Mouse (Mus musculus) heart, postnatal 25 days (tissue): ENCODE results near the gene Olfr930. TPM values are rescaled to one million over a fixed set of nuclear protein-coding genes. Genes with fewer than 3 reads are reported as not detected.

Experiments used
- DNase-seq: peaks from one replicate; pipeline ENCODE4 v3.0.0; 2022; ENCODE audit warnings: low spot score
- intact Hi-C: fragments of 180-260 bp; cut with DNase I; formaldehyde crosslinking; loops from one replicate; pipeline ENCODE4 v1.15.1; 2025
- total RNA-seq, 2 experiments: library from RNA; stranded (reverse); gene quantifications; 2 replicates each; pipeline ENCODE4 v1.2.3; 2021

Olfr930 gene
- total RNA-seq, result not detected

DNA sequence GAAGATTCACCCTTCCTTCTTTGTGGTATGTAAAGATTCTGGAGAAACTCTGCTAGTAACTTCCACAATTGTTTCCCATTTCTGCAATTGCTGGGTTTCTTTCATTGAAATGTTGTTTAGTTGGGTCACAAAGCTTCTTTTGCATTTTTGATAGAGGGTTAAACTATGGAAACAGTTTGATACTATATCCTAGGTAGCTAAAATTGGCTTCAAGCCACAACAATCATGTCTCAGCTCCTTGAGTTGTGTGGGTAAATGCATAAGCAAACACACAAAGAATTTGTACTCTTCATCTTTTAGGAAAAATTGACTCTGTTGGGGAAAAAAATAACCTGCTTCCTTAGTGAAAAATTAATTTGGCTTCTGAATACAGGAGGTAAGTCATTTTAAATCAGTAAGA, at the start of gene Olfr930:
Gene Olfr930 (plus strand): TSS at position 301 of the 400 bp plus-strand sequence.
- no peak for DNase-seq
- intact Hi-C loops, result no loop called here

DNA sequence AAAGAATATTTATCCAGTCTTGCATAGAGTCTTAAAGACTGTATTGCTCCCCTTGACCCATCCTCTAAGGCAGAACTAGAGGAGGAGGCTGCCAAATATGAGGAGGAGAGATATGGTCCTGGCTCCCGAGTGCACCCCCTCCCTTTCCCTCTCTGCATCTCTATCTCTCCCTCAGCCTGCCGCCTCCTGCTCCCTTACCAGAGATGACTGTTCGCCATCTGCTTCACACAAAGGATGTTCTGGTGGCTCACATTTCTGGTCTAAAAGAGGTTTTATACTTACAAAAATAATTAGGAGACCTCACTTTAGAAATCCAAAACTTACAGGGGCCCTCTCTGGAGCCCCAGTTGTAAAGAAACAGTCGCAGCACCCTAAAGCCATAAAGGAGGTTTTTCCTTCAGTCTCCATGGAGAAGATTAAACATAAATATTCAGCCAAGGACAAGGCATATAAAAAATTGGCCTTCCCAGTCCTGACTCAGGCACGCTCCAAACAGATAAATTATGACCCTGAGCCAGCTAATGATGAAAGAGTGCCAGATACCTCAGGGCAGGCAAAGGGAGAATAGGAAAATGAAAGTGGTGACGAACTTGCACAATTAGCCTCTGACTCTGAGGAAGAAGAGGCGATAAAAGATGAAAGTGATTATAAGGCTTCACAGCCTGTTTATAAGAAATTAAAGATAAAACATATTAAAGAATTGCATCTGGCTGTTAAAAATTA, 24.0 kb downstream of the Olfr930 start:
- intact Hi-C loops, result no loop called here
- no peak for DNase-seq

DNA sequence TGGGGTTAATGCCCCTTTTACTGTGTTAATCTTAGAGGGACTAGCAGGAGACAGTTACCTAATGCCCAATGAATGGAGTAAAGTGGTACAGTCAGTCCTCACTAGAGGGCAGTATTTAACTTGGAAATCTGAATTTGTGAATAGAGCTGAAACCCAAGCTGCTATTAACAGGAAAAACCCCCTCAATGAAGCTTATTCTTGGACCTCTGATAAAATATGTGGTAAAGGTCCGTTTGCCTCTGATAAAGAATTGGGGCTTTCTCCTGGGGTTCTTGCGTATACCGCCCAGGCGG, 24.5 kb downstream of the Olfr930 start:
- intact Hi-C loops, result no loop called here

GRCm38 (mm10) chr9:38972013-38972412, 42.4 kb downstream of the Olfr930 start, which contains the start of gene Olfr933:
TSS of gene Olfr933 (plus strand) at chr9:38972313.
- intact Hi-C loops, result no loop called here
- no peak for DNase-seq

More for the DNA sequence above, 24.5 kb downstream of the Olfr930 start:
- no peak for DNase-seq

Other genes with a start within 250 kb of the Olfr930 start
- not detected for gene Olfr919, start 226.1 kb upstream of the Olfr930 start, total RNA-seq
- 10 to 100 TPM; 28.7 to 33.5 TPM for gene Vwa5a, start 211.5 kb upstream of the Olfr930 start, total RNA-seq
- gene Olfr920, start 177.5 kb upstream of the Olfr930 start, total RNA-seq, result under 1 TPM; 0.06 to 0.08 TPM
- gene Olfr921, start 156.7 kb upstream of the Olfr930 start, total RNA-seq, result not detected
- not detected for gene Olfr922, start 115.2 kb upstream of the Olfr930 start, total RNA-seq
- gene Olfr923, start 103.3 kb upstream of the Olfr930 start, total RNA-seq, result not detected
- gene Olfr924, start 85.4 kb upstream of the Olfr930 start, total RNA-seq, result not detected
- not detected for gene Olfr26, start 74.7 kb upstream of the Olfr930 start, total RNA-seq
- gene Olfr926, start 52.7 kb upstream of the Olfr930 start, total RNA-seq, result not detected
- gene Olfr933, start 42.5 kb downstream of the Olfr930 start, total RNA-seq, result not detected
- gene Olfr934, start 58.5 kb downstream of the Olfr930 start, total RNA-seq, result not detected
- not detected for gene Olfr935, start 69.9 kb downstream of the Olfr930 start, total RNA-seq
- gene Olfr146, start 93.6 kb downstream of the Olfr930 start, total RNA-seq, result not detected
- not detected for gene Olfr937, start 135.1 kb downstream of the Olfr930 start, total RNA-seq
- gene Olfr938, start 149.1 kb downstream of the Olfr930 start, total RNA-seq, result not detected
- not detected for gene Olfr27, start 198.3 kb downstream of the Olfr930 start, total RNA-seq
- not detected for gene Olfr943, start 236.5 kb downstream of the Olfr930 start, total RNA-seq